Mouse (Mus musculus) small intestine, adult 2 months (tissue): ENCODE data around the gene Enpp7.

Experiments
- CTCF ChIP-seq: fragments of 200-500 bp; IDR thresholded peaks from 2 replicates; pipeline ENCODE4 v1.5.1; 2012; ENCODE audit warnings: low read depth, mild to moderate bottlenecking, control low read depth, inconsistent platforms, low read length, moderate library complexity, mixed read lengths; ENCODE audit not compliant: insufficient replicate concordance, insufficient read length; ENCODE audit errors: extremely low read depth
- POLR2A ChIP-seq: fragments of 200-500 bp; IDR thresholded peaks from 2 replicates; pipeline ENCODE4 v1.6.1; 2012; ENCODE audit warnings: low read depth, mild to moderate bottlenecking, control low read depth, inconsistent platforms, low read length, moderate library complexity

GRCm38 (mm10) chr11:119007461-119008456, 19.8 kb downstream of the Enpp7 start:
- no peak for TF ChIP-seq POLR2A
- no peak for TF ChIP-seq CTCF
